Mouse (Mus musculus): ENCODE results near the gene Tbc1d5.
A peak's percentile ranks its signal among the peaks of the same experiment; 100 is the strongest.

Gene Tbc1d5

GRCm38 (mm10) chr17:51179195-51179953 is at the start of gene Tbc1d5:
TSS of gene Tbc1d5 (minus strand) at chr17:51179352.
- peak; percentile 88 to 93 for DNase-seq (ENCODE audit: low spot score in 2 of 2)

- no peak for DNase-seq (ENCODE audit: low spot score in 2 of 2)
These were observed 46.9 kb upstream of the Tbc1d5 start for GRCm38 (mm10) chr17:51226056-51226455.

GRCm38 (mm10) chr17:51223152-51223551 is 44.0 kb upstream of the Tbc1d5 start:
- DNase-seq (ENCODE audit: low spot score in 2 of 2), result no peak

GRCm38 (mm10) chr17:51221075-51221474 is 41.9 kb upstream of the Tbc1d5 start:
- no peak for DNase-seq (ENCODE audit: low spot score in 2 of 2)

GRCm38 (mm10) chr17:51219897-51220296 is 40.7 kb upstream of the Tbc1d5 start:
- DNase-seq (ENCODE audit: low spot score in 2 of 2), result no peak

GRCm38 (mm10) chr17:51216426-51216825 is 37.3 kb upstream of the Tbc1d5 start:
- no peak for DNase-seq (ENCODE audit: low spot score in 2 of 2)

GRCm38 (mm10) chr17:51209565-51209964 is 30.4 kb upstream of the Tbc1d5 start:
- no peak for DNase-seq (ENCODE audit: low spot score in 2 of 2)

- no peak for DNase-seq (ENCODE audit: low spot score in 2 of 2)
These were observed 25.5 kb upstream of the Tbc1d5 start for GRCm38 (mm10) chr17:51204643-51205042.

- DNase-seq (ENCODE audit: low spot score in 2 of 2), result no peak
These were observed 16.4 kb upstream of the Tbc1d5 start for GRCm38 (mm10) chr17:51195561-51195960.

GRCm38 (mm10) chr17:51194787-51195186 is 15.6 kb upstream of the Tbc1d5 start:
- DNase-seq (ENCODE audit: low spot score in 2 of 2), result no peak

GRCm38 (mm10) chr17:51191381-51191780 is 12.2 kb upstream of the Tbc1d5 start:
- DNase-seq (ENCODE audit: low spot score in 2 of 2), result no peak

- no peak for DNase-seq (ENCODE audit: low spot score in 2 of 2)
These were observed 3.6 kb upstream of the Tbc1d5 start for GRCm38 (mm10) chr17:51182715-51183114.

- peak; percentile 64 to 83 for DNase-seq (ENCODE audit: low spot score in 2 of 2)
These were observed 509 bp downstream of the Tbc1d5 start for GRCm38 (mm10) chr17:51178491-51179194.

- DNase-seq (ENCODE audit: low spot score in 2 of 2), result no peak
These were observed 1.2 kb downstream of the Tbc1d5 start for GRCm38 (mm10) chr17:51177923-51178322.

GRCm38 (mm10) chr17:51172332-51172731 is 6.8 kb downstream of the Tbc1d5 start:
- no peak for DNase-seq (ENCODE audit: low spot score in 2 of 2)

GRCm38 (mm10) chr17:51171504-51171903 is 7.6 kb downstream of the Tbc1d5 start:
- no peak for DNase-seq (ENCODE audit: low spot score in 2 of 2)

- no peak for DNase-seq (ENCODE audit: low spot score in 2 of 2)
These were observed 9.2 kb downstream of the Tbc1d5 start for GRCm38 (mm10) chr17:51169911-51170310.

- no peak for DNase-seq (ENCODE audit: low spot score in 2 of 2)
These were observed 16.8 kb downstream of the Tbc1d5 start for GRCm38 (mm10) chr17:51162366-51162765.

- DNase-seq (ENCODE audit: low spot score in 2 of 2), result no peak
These were observed 19.9 kb downstream of the Tbc1d5 start for GRCm38 (mm10) chr17:51159261-51159660.

GRCm38 (mm10) chr17:51150999-51151398 is 28.2 kb downstream of the Tbc1d5 start:
- no peak for DNase-seq (ENCODE audit: low spot score in 2 of 2)

GRCm38 (mm10) chr17:51144983-51145382 is 34.2 kb downstream of the Tbc1d5 start:
- DNase-seq (ENCODE audit: low spot score in 2 of 2), result no peak

GRCm38 (mm10) chr17:51142095-51142494 is 37.1 kb downstream of the Tbc1d5 start:
- DNase-seq (ENCODE audit: low spot score in 2 of 2), result no peak

- DNase-seq (ENCODE audit: low spot score in 2 of 2), result no peak
These were observed 68.0 kb downstream of the Tbc1d5 start for GRCm38 (mm10) chr17:51111194-51111593.
